Mouse (Mus musculus) midbrain, embryonic 13.5 days (tissue): ENCODE data around the gene Apobr. TPM values are rescaled to one million over a fixed set of nuclear protein-coding genes. Genes with fewer than 3 reads are reported as not detected.

Source experiments
- ATAC-seq: fragments of 200-750 bp; cut with Nextera tagmentation; 2 replicates; pipeline ENCODE4 v1.8.0; 2017; ENCODE audit warnings: mild to moderate bottlenecking, moderate TSS enrichment, moderate library complexity
- H3K27ac ChIP-seq: fragments of 300-500 bp; sonication (generic); 2 replicates; pipeline ENCODE4 v1.5.1; 2015; ENCODE audit warnings: inconsistent platforms, mild to moderate bottlenecking, moderate library complexity
- H3K27me3 ChIP-seq: fragments of 300-500 bp; sonication (generic); 2 replicates; pipeline ENCODE4 v1.6.1; 2015; ENCODE audit warnings: mild to moderate bottlenecking, inconsistent platforms
- H3K36me3 ChIP-seq: fragments of 300-500 bp; sonication (generic); 2 replicates; pipeline ENCODE4 v1.6.1; 2015; ENCODE audit warnings: mild to moderate bottlenecking, inconsistent platforms
- H3K4me1 ChIP-seq: fragments of 300-500 bp; sonication (generic); replicated peaks from 2 replicates; pipeline ENCODE4 v1.6.1; 2015; ENCODE audit warnings: inconsistent platforms
- H3K4me2 ChIP-seq: fragments of 300-500 bp; sonication (generic); replicated peaks from 2 replicates; pipeline ENCODE4 v1.6.1; 2015; ENCODE audit warnings: moderate library complexity, mild to moderate bottlenecking, inconsistent platforms
- H3K4me3 ChIP-seq: fragments of 300-500 bp; sonication (generic); replicated peaks from 2 replicates; pipeline ENCODE4 v1.5.1; 2015; ENCODE audit warnings: mild to moderate bottlenecking, inconsistent platforms
- H3K9ac ChIP-seq: fragments of 300-500 bp; sonication (generic); replicated peaks from 2 replicates; pipeline ENCODE4 v1.6.1; 2015; ENCODE audit warnings: mild to moderate bottlenecking, inconsistent platforms
- H3K9me3 ChIP-seq: fragments of 300-500 bp; sonication (generic); 2 replicates; pipeline ENCODE4 v1.6.1; 2016; ENCODE audit warnings: mild to moderate bottlenecking, inconsistent platforms
- WGBS: fragments of 180-500 bp; shearing (Covaris S2); methylation state at CpG from one replicate; pipeline ENCODE4 v1.1.7; 2015; 5-methylcytosine and 5-hydroxymethylcytosine counted together
- polyA plus RNA-seq: library from polyadenylated mRNA; unstranded; fragments of >200 nt; fragmentation: Nextera tagmentation; extraction: Ambion mirVana; gene quantifications from 2 replicates; pipeline ENCODE4 v1.2.1, GENCODE M21; 2015

Gene Apobr
- polyA plus RNA-seq, 1 experiment from 2014 or later, result 0.69 TPM

DNA sequence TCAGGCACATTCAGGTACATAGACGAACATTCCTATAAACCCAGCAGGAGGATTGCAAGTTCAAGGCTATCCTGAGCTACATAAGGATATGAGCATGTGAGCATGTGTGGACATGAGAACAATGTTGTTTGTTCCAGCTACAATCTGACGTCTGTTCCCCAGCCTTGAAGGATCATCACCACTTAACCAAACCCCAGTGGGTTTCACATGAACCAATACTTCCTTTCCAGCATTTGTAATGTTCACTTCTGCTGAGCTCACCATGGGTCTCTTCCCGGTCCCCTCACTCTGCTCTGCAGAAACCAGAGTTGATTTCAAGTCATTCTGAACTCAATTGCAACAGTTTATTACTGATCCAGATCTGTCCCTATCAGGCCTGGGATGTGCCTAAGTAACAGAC is 17.9 kb downstream of the Apobr start:
- H3K9me3 ChIP-seq, result no peaks in the 10 kb centered on the region
- H3K27ac ChIP-seq, result no peak overlapping the region
- no peak for ATAC-seq
- no peaks in the 10 kb centered on the region for H3K4me1 ChIP-seq
- H3K27me3 ChIP-seq, result no peaks in the 10 kb centered on the region
- no peak overlapping the region for H3K4me2 ChIP-seq
- no peak overlapping the region for H3K9ac ChIP-seq
- no peaks in the 10 kb centered on the region for H3K36me3 ChIP-seq
- WGBS, result 86% methylated on average over 3 of the region's 3 CpGs
- no peak overlapping the region for H3K4me3 ChIP-seq

DNA sequence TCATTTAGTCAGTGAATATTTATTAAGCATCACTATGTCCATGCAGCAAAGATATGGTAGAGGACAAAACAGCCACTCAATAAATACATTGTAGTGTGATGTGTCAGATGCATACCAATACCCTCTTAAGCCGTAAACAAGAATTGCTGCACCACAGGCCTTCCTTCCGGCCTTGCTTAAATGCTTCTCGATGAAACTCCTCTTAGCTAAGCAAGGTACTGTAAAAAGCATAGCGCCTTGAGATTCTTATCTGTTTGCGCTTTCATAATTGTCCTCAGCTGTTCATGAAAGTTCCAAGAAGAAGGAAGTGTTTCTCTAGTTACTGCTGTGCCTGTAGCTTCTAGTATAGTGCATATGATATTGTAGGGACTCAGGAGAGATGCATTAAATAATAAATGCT is 21.9 kb downstream of the Apobr start:
- Histone ChIP-seq H3K36me3 (no peaks in the 10 kb centered on the region), H3K9me3 (no peaks in the 10 kb centered on the region), H3K4me1 (no peaks in the 10 kb centered on the region), H3K27ac (no peak overlapping the region), H3K27me3 (no peaks in the 10 kb centered on the region), H3K4me2 (no peak overlapping the region), H3K4me3 (no peak overlapping the region), H3K9ac (no peak overlapping the region)
- no peak for ATAC-seq
- WGBS, result 94% methylated on average over 5 of the region's 5 CpGs

DNA sequence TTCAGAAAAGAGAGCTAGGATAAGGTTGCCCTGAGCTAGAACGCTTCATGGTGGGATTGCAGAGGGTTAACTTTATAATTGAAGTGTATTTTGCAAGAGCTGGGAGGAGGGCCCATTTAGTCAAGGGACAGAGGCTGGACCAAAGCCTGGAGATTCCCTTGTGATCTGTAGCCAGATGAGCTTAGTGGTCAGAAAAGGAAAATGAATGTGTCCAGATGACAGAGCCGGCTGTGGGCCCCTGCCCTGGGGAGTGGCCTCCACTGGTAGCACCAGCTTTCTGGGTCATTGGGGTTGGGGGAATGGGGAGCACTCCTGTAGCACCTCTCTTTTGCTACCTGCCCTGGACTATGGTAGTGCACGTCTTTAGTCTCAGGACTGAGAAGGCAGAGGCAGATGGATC is 22.3 kb downstream of the Apobr start:
- Histone ChIP-seq H3K4me1 (no peaks in the 10 kb centered on the region), H3K4me2 (no peak overlapping the region), H3K9me3 (no peaks in the 10 kb centered on the region), H3K36me3 (no peaks in the 10 kb centered on the region), H3K9ac (no peak overlapping the region), H3K27ac (no peak overlapping the region), H3K27me3 (no peaks in the 10 kb centered on the region), H3K4me3 (no peak overlapping the region)
- no peak for ATAC-seq
- 82% methylated on average over 3 of the region's 3 CpGs for WGBS

DNA sequence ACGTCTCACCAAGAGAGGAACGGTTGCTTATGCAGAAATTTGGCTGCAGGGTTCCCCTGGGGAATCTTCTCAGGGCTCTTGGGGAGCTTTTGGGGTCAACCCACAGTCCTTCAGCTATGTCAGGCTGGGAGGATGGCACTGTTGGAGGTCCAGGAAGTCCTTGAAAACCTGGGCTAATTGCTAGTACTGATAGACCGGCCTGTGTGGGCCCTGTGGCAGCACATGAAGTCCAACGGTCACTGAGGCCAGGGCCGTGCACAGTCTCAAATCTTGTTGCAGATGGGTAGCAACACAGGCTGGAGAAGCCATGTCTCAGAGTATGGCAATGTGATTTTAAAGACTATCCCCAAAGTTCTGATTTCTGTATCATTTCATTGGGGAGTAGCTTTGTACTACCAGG is 23.1 kb downstream of the Apobr start:
- Histone ChIP-seq H3K27ac (no peak overlapping the region), H3K9ac (no peak overlapping the region), H3K4me2 (no peak overlapping the region), H3K4me3 (no peak overlapping the region), H3K4me1 (no peaks in the 10 kb centered on the region), H3K36me3 (no peaks in the 10 kb centered on the region), H3K27me3 (no peaks in the 10 kb centered on the region), H3K9me3 (no peaks in the 10 kb centered on the region)
- 91% methylated on average over 5 of the region's 5 CpGs for WGBS
- ATAC-seq, result no peak

DNA sequence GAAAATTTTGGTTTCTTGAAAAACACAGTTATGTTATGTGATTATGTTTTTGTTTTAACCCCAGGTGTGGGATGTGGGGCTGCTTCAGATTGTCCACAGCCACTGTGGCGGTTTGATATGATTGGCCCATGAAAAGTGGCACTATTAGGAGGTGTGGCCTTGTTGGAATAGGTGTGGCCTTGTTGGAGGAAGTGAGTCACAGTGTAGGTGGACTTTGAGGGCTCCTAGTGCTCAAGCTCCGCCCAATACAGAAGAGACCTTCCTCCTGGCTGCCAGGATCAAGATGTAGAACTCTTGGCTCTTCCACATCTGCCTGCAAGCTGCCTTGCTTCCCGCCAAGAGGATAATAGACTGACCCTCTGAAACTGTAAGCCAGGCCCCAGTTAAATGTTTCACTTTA is 28.0 kb downstream of the Apobr start:
- H3K27ac ChIP-seq, result no peak overlapping the region
- no peak overlapping the region for H3K4me2 ChIP-seq
- no peaks in the 10 kb centered on the region for H3K36me3 ChIP-seq
- 73% methylated on average over 3 of the region's 3 CpGs for WGBS
- H3K27me3 ChIP-seq, result no peaks in the 10 kb centered on the region
- no peak overlapping the region for H3K9ac ChIP-seq
- H3K4me3 ChIP-seq, result no peak overlapping the region
- ATAC-seq, result no peak
- no peaks in the 10 kb centered on the region for H3K9me3 ChIP-seq
- H3K4me1 ChIP-seq, result no peaks in the 10 kb centered on the region

DNA sequence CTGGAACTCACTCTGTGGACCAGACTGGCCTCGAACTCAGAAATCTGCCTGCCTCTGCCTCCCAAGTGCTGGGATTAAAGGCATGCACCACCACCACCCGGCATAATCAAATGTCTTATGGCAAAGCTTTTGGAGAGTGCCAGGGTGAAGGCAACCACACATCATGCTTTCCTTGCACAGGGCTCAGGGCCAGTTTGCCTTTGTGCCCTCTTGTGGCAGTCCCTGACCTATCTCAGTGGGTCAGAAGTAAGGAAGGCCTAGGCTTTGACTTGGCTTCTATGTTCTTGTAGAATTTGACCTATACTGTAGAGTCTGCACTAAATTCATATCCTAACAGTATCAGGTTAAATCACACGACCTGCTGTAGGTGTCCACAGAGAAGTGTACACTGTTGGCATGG is 32.0 kb downstream of the Apobr start:
- Histone ChIP-seq H3K4me1 (no peaks in the 10 kb centered on the region), H3K4me3 (no peak overlapping the region), H3K9ac (no peak overlapping the region), H3K9me3 (no peaks in the 10 kb centered on the region), H3K36me3 (no peaks in the 10 kb centered on the region), H3K27me3 (no peaks in the 10 kb centered on the region), H3K4me2 (no peak overlapping the region), H3K27ac (no peak overlapping the region)
- 74% methylated on average over 3 of the region's 3 CpGs for WGBS
- ATAC-seq, result no peak

DNA sequence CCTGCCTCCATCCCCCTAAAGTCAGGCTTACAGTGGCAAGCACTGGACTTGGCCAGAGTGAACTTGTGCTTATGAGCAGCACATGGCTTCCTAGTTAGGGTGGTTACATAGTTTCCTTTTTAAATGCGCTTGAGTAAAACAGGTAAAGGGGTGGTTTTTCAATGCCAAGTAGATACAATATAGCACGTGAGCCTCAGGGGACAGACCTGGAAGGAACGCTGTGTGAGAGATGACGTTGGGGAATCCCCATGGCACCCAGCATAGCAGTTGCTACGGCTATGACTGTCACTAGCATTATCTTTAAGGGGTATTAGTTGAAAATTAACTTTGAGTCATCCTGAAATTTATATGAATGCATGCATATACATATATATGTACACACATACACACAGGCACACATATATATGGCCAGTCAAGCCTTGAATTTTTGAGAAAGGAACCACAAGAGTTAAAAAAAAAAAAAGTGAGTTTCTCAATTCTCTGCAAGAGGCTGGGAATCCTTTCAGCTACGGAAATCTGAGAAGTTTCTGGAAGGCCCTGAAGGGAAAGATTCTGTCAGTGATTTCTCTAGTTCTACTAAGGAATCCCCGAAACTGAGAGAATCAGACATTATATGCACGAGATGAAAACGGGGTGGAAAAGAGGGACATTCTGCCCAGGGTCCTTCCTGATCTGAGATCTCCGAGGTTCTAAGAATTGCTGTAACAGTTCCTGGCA is 35.0 kb downstream of the Apobr start:
- Histone ChIP-seq H3K4me1 (no peaks in the 10 kb centered on the region), H3K9me3 (no peaks in the 10 kb centered on the region), H3K4me2 (no peak overlapping the region), H3K27ac (no peak overlapping the region), H3K27me3 (no peaks in the 10 kb centered on the region), H3K4me3 (no peak overlapping the region), H3K9ac (no peak overlapping the region), H3K36me3 (no peaks in the 10 kb centered on the region)
- 85% methylated on average over 10 of the region's 10 CpGs for WGBS
- ATAC-seq, result no peak

DNA sequence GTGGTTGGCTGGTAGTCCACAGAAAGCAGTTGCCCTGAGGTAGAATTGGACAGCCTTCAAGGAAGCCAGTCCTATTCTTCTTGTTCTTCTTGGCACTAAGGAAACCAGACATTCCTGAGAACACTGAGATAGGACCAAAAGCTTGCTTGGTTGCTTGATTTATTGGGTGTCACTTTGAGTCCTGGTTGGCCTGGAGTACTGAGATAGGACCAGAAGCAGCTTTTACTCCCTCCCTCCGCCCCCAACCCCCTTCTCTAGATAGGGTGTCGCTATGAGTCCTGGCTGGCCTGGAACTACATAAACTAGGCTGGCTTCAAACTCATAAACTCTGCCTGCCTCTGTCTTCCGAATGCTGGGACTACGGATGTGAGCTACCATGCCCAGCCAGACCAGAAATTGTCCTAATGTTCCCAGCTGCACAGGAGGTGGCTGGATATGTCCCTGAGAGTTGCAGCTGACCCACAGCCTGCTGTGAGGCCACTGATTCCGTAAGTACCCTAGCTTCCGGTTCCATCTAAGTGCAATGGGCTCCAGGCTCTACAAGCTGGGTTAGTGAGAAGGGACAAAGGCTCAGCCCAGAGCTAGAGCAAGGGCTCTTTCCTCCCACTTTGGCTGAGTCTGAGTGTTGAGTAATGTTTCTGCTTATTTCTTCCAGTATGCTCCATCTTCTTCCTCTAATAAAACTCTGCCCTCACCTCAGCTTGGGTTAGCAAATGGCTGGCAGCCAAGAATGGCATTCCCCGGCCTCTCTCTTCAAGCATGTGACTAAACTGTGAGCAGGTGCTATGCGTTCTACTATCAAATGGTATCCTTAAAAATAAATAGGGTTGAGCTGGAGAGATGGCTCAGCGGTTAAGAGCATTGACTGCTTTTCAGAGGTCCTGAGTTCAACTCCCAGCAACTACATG is 37.0 kb downstream of the Apobr start:
- WGBS, result 86% methylated on average over 9 of the region's 9 CpGs
- H3K4me1 ChIP-seq, result no peaks in the 10 kb centered on the region

DNA sequence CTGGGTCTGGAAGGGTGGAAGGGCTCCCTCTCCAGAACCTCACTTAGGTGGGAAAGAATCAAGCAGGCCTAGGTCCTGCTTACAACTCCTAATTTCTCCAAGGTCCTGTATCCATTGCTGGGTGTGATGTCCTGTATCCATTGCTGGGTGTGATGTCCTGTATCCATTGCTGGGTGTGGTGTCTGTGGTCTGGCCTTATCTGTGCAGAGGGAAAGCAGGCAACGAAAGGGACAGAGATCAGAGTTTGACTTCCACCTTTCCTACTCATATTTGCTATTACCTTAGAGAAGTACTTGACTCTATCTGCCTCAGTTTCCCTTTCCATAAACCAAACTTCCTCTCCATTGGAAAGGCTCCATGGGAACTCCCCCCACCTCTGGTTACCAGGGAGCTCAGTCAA is 38.6 kb downstream of the Apobr start:
- 90% methylated on average over 1 of the region's 1 CpGs for WGBS
- Histone ChIP-seq H3K9ac (no peak overlapping the region), H3K4me1 (no peaks in the 10 kb centered on the region), H3K36me3 (no peaks in the 10 kb centered on the region), H3K4me3 (no peak overlapping the region), H3K27ac (no peak overlapping the region), H3K27me3 (no peaks in the 10 kb centered on the region), H3K9me3 (no peaks in the 10 kb centered on the region), H3K4me2 (no peak overlapping the region)
- no peak for ATAC-seq

More for the DNA sequence above, 37.0 kb downstream of the Apobr start:
- Histone ChIP-seq H3K9ac (no peak overlapping the region), H3K4me3 (no peak overlapping the region), H3K36me3 (no peaks in the 10 kb centered on the region), H3K27ac (no peak overlapping the region), H3K27me3 (no peaks in the 10 kb centered on the region), H3K9me3 (no peaks in the 10 kb centered on the region), H3K4me2 (no peak overlapping the region)
- no peak for ATAC-seq

DNA sequence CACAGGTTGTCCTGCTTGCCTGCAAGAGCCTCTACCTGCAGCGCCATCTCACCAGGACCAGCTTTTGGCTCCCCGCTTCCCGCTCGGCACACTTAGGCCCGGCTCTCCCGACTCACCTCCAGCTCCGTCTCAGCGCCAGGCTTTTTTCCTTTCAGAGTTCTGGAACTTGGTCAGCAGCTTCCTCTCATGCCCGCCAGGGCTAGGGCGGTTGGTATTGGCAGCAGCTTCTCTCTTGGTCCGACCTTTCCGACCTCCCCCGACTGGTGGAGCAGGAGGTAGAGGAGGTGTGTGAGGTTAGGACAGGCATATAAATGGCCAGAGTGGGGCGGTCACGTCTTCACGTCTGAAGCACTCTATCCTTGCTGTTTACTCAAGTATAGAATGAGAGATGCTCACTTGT is 40.0 kb downstream of the Apobr start:
- no peaks in the 10 kb centered on the region for H3K9me3 ChIP-seq
- no peak overlapping the region for H3K27ac ChIP-seq
- H3K4me3 ChIP-seq, result no peak overlapping the region
- no peaks in the 10 kb centered on the region for H3K27me3 ChIP-seq
- no peak overlapping the region for H3K4me2 ChIP-seq
- H3K4me1 ChIP-seq, result no peaks in the 10 kb centered on the region
- no peak overlapping the region for H3K9ac ChIP-seq
- H3K36me3 ChIP-seq, result no peaks in the 10 kb centered on the region
- WGBS, result 71% methylated on average over 16 of the region's 16 CpGs
- ATAC-seq, result no peak

DNA sequence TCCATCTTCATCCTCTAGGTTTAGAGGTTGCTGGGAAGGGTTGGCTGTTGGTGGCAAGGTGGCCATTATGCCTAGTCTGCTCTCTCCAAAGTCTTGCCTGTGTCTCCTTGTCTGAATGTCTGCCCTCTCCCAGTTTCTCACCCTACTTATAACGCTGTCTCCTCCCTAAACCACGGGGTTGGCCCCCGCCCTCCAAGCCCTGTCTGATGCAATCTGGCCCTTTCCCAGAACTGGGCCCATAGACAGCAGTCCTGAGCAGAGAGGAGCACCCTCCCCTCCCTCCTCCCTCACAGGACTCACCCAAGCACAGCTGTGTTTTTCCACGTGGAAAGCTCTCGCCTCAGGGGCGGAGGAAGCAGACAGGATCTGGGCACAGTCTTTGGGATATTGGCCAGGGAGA is 40.6 kb downstream of the Apobr start:
- no peak overlapping the region for H3K27ac ChIP-seq
- no peaks in the 10 kb centered on the region for H3K36me3 ChIP-seq
- H3K9ac ChIP-seq, result no peak overlapping the region; the same call in 1 of the 2 replicates
- 58% methylated on average over 6 of the region's 6 CpGs for WGBS
- no peak for ATAC-seq
- no peaks in the 10 kb centered on the region for H3K9me3 ChIP-seq
- no peaks in the 10 kb centered on the region for H3K27me3 ChIP-seq
- H3K4me2 ChIP-seq, result no peak overlapping the region
- no peaks in the 10 kb centered on the region for H3K4me1 ChIP-seq
- no peak overlapping the region for H3K4me3 ChIP-seq

DNA sequence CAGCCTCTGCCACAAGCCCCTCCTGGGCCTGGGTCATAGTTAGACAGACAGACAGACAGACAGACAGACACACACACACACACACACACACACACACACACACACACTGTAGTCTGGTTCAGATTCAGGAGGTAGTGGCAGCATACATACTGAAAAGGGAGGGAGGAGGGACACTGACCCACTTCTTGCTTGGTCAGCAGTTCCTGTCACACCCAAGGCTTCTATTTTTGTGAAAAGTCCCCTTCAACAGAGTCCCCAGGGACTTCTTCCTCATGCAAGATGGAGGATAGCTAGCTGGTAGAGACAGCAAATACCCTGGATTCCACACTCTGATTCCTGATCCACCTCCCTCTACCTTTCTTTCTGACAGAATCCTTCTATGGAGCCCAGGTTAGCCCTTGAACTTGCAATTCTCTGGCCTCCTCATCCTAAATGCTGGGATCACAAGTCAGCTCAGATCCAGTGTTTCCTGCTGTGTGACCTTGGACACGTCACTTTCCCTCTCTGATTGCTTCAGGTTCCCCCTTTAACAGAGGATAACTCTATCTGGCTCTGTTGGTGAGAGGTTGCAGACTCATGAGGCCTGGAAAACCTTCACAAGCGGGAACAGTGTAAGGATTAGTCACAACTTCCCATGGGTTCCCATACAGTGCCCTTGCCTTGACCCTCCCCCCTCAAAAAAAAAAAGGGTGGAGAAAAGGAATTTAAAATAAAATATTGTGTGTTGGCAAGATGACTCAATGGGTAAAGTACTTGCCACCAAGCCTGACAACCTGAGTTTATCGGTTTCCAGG is 41.3 kb downstream of the Apobr start:
- WGBS, result 85% methylated on average over 3 of the region's 3 CpGs
- Histone ChIP-seq H3K4me3 (no peak overlapping the region), H3K9ac (no peak overlapping the region), H3K4me1 (no peaks in the 10 kb centered on the region), H3K9me3 (no peaks in the 10 kb centered on the region), H3K4me2 (no peak overlapping the region), H3K27ac (no peak overlapping the region), H3K36me3 (no peaks in the 10 kb centered on the region), H3K27me3 (no peaks in the 10 kb centered on the region)
- no peak for ATAC-seq
